Mouse (Mus musculus) layer of hippocampus, postnatal 14 days (tissue): Measurements from ENCODE around the gene Arfip1. TPM values are rescaled to one million over a fixed set of nuclear protein-coding genes. Genes with fewer than 3 reads are reported as not detected.

Experiments
- DNase-seq, 2 experiments: peaks; one replicate each; pipeline ENCODE4 v3.0.0; 2021 to 2022; ENCODE audit warnings: low spot score in 2 of 2, mixed read lengths in 1 of 2
- total RNA-seq, 2 experiments: library from RNA; stranded (reverse); gene quantifications; 2 replicates each; pipeline ENCODE4 v1.2.3; 2021

The Arfip1 gene
- total RNA-seq, 2 experiments from 2014 or later: 19.3 to 21.8 TPM

- no peak for DNase-seq
These were observed 120.7 kb downstream of the Arfip1 start for GRCm38 (mm10) chr3:84461687-84462086.

- DNase-seq: no peak
These were observed 121.5 kb downstream of the Arfip1 start for GRCm38 (mm10) chr3:84460952-84461351.

GRCm38 (mm10) chr3:84460499-84460898, 121.9 kb downstream of the Arfip1 start:
- DNase-seq: no peak

GRCm38 (mm10) chr3:84455733-84456417, 126.5 kb downstream of the Arfip1 start:
- no peak for DNase-seq

GRCm38 (mm10) chr3:84450651-84451050, 131.8 kb downstream of the Arfip1 start:
- no peak for DNase-seq

GRCm38 (mm10) chr3:84449015-84449414, 133.4 kb downstream of the Arfip1 start:
- DNase-seq: no peak

- no peak for DNase-seq
These were observed 134.6 kb downstream of the Arfip1 start for GRCm38 (mm10) chr3:84447803-84448202.

Other genes starting within 250 kb of the Arfip1 start
- 1 to 10 TPM; 2.4 to 3.4 TPM for gene Fhdc1, start 102.2 kb downstream of the Arfip1 start, total RNA-seq
- gene Tigd4, start 10.9 kb upstream of the Arfip1 start, total RNA-seq: under 1 TPM; 0.12 to 0.21 TPM
- gene Tmem154, start 83.6 kb upstream of the Arfip1 start, total RNA-seq: under 1 TPM; 0.74 to 0.76 TPM
- gene Fbxw7, start 232.6 kb upstream of the Arfip1 start, total RNA-seq: 100 to 1,000 TPM; 119 to 135 TPM